Mouse (Mus musculus): Measurements from ENCODE around the gene Rbfox1. TPM values are rescaled to one million over a fixed set of nuclear protein-coding genes. Genes with fewer than 3 reads are reported as not detected.

The Rbfox1 gene
- polyA plus RNA-seq, 1 experiment = 5.6 TPM

DNA sequence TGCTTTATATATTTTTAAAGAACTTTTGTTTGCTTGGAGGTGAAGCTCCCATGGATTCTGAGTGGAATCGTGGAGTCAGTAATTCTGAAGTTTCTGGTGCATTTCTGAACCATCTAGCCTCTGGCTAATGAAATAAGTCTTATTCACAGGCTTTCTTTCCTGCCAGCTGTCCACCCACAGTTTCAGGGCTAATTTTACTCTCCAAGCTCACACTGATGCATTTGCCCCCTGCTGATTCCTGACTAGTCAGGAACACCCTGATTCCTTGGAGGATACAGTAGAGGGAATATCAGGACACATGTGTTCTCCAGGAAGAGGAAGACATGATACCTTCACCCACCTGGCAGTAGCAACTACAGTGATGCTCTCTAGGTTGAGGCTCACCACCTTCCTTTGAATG is 763.6 kb downstream of the Rbfox1 start:
- no peak overlapping the region for H3K4me3 ChIP-seq (ENCODE audit: control insufficient read depth, insufficient read depth, low read length)
- 88% methylated on average over 1 of the region's 1 CpGs for WGBS
- DNase-seq = no peak
- no peaks in the 10 kb centered on the region for H3K4me1 ChIP-seq (replicated peaks; ENCODE audit: control insufficient read depth, insufficient read depth, low read length)
- no peak for TF ChIP-seq CTCF (IDR thresholded peaks at IDR 0.05; ENCODE audit: borderline replicate concordance, control insufficient read depth, extremely low read depth, insufficient read depth, low read length, poor library complexity)
- no peak for TF ChIP-seq POLR2A (IDR thresholded peaks at IDR 0.05; ENCODE audit: control insufficient read depth, extremely low read depth, insufficient read depth, low read length, poor library complexity)
- no peak overlapping the region for H3K27ac ChIP-seq (ENCODE audit: control insufficient read depth, insufficient read depth, low read length)
- H3K27me3 ChIP-seq (ENCODE audit: control insufficient read depth, insufficient read depth, low read length) = no peaks in the 10 kb centered on the region
- no peaks in the 10 kb centered on the region for H3K36me3 ChIP-seq (ENCODE audit: control insufficient read depth, insufficient read depth, low read length)

DNA sequence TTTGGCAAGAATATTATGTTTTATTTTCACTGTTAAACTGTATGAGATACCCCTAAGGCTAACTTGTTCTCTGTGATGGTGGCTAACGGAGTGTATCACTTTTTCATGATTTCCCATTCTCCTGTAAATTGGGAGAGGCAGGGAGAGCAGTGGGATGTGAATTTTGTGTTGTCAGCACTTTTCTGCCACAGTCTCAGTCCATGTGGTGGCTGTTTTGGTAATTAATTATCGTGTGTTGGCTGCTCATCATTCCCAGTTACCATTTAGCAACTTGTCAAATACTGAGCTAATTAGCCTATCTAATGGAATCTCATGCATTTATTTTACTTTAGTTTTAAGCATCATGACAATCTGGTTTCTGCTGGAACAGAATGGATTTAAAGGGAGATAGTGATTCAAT is 773.4 kb downstream of the Rbfox1 start:
- no peak for TF ChIP-seq POLR2A (IDR thresholded peaks at IDR 0.05; ENCODE audit: control insufficient read depth, extremely low read depth, insufficient read depth, low read length, poor library complexity)
- no peaks in the 10 kb centered on the region for H3K36me3 ChIP-seq (ENCODE audit: control insufficient read depth, insufficient read depth, low read length)
- WGBS = 87% methylated on average over 2 of the region's 2 CpGs
- no peak overlapping the region for H3K4me3 ChIP-seq (ENCODE audit: control insufficient read depth, insufficient read depth, low read length)
- no peak overlapping the region for H3K27ac ChIP-seq (ENCODE audit: control insufficient read depth, insufficient read depth, low read length)
- H3K27me3 ChIP-seq (ENCODE audit: control insufficient read depth, insufficient read depth, low read length) = no peaks in the 10 kb centered on the region
- H3K4me1 ChIP-seq (replicated peaks; ENCODE audit: control insufficient read depth, insufficient read depth, low read length) = no peaks in the 10 kb centered on the region
- no peak for DNase-seq

DNA sequence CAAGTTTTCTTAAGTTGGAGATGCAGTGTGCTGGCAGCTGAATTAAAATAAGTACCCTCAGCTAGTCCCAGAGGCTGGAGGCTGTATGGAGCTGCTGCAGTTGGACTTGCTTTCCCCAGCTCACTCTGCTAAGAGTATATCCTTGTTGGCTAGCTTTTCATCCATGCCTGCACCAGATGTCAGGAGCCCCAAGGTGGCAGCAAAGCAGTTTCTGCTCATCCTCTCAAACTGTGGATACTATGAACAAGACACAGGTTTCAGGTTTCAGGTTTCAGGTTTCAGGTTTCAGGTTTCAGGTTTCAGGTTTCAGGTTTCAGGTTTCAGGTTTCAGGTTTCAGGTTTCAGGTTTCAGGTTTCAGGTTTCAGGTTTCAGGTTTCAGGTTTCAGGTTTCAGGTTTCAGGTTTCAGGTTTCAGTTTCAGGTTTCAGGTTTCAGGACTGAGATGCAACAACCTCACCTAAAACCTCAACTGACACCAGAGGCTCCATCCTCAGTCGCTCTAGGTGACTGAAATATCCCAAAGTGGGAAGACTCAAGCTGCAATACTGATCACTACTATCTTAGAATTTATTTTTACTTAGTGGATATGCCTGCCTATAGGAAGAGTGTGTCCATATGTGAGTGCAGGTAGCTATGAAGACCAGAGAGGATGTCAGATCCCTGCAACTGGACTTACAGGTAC is 801.1 kb downstream of the Rbfox1 start:
- TF ChIP-seq CTCF (IDR thresholded peaks at IDR 0.05; ENCODE audit: borderline replicate concordance, control insufficient read depth, extremely low read depth, insufficient read depth, low read length, poor library complexity) = no peak
- no peak for TF ChIP-seq POLR2A (IDR thresholded peaks at IDR 0.05; ENCODE audit: control insufficient read depth, extremely low read depth, insufficient read depth, low read length, poor library complexity)
- Histone ChIP-seq H3K4me3 (ENCODE audit: control insufficient read depth, insufficient read depth, low read length) (no peak overlapping the region), H3K36me3 (ENCODE audit: control insufficient read depth, insufficient read depth, low read length) (no peaks in the 10 kb centered on the region), H3K27ac (ENCODE audit: control insufficient read depth, insufficient read depth, low read length) (no peak overlapping the region), H3K27me3 (ENCODE audit: control insufficient read depth, insufficient read depth, low read length) (no peaks in the 10 kb centered on the region), H3K4me1 (replicated peaks; ENCODE audit: control insufficient read depth, insufficient read depth, low read length) (no peaks in the 10 kb centered on the region)
- no peak for DNase-seq
- 76% methylated on average over 1 of the region's 1 CpGs for WGBS

GRCm38 (mm10) chr16:6704847-6705246 is 819.7 kb downstream of the Rbfox1 start:
- TF ChIP-seq CTCF (IDR thresholded peaks at IDR 0.05; ENCODE audit: borderline replicate concordance, control insufficient read depth, extremely low read depth, insufficient read depth, low read length, poor library complexity) = no peak
- no peak overlapping the region for H3K4me3 ChIP-seq (ENCODE audit: control insufficient read depth, insufficient read depth, low read length)
- no peaks in the 10 kb centered on the region for H3K27me3 ChIP-seq (ENCODE audit: control insufficient read depth, insufficient read depth, low read length)
- DNase-seq = no peak
- no peak overlapping the region for H3K27ac ChIP-seq (ENCODE audit: control insufficient read depth, insufficient read depth, low read length)
- 94% methylated on average over 5 of the region's 5 CpGs for WGBS
- no peaks in the 10 kb centered on the region for H3K36me3 ChIP-seq (ENCODE audit: control insufficient read depth, insufficient read depth, low read length)
- H3K4me1 ChIP-seq (replicated peaks; ENCODE audit: control insufficient read depth, insufficient read depth, low read length) = no peaks in the 10 kb centered on the region

DNA sequence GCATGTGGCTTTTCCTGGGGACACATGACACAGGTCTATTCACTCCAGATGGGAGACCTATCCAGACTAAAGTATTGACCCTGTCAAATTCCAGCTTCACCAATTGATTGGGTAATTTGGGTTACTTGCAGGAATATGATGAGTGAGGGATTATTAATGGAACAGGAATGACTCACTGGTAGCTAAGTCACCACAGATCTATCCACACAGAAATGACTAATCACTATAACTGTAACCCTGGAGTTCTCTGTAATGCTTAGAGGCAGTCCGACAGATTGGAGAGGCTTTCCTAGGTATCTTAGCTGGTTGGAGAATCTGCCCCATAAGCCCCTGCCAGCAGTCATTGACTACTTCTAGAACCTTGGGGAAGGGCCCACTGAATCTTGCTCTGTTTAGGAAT is 827.2 kb downstream of the Rbfox1 start:
- Histone ChIP-seq H3K27me3 (ENCODE audit: control insufficient read depth, insufficient read depth, low read length) (no peaks in the 10 kb centered on the region), H3K4me1 (replicated peaks; ENCODE audit: control insufficient read depth, insufficient read depth, low read length) (no peaks in the 10 kb centered on the region), H3K27ac (ENCODE audit: control insufficient read depth, insufficient read depth, low read length) (no peak overlapping the region), H3K36me3 (ENCODE audit: control insufficient read depth, insufficient read depth, low read length) (no peaks in the 10 kb centered on the region), H3K4me3 (ENCODE audit: control insufficient read depth, insufficient read depth, low read length) (no peak overlapping the region)
- no peak for DNase-seq
- TF ChIP-seq CTCF (IDR thresholded peaks at IDR 0.05; ENCODE audit: borderline replicate concordance, control insufficient read depth, extremely low read depth, insufficient read depth, low read length, poor library complexity) (no peak), POLR2A (IDR thresholded peaks at IDR 0.05; ENCODE audit: control insufficient read depth, extremely low read depth, insufficient read depth, low read length, poor library complexity) (no peak)
- 97% methylated on average over 1 of the region's 1 CpGs for WGBS

- no peak overlapping the region for H3K27ac ChIP-seq (ENCODE audit: control insufficient read depth, insufficient read depth, low read length)
- H3K27me3 ChIP-seq (ENCODE audit: control insufficient read depth, insufficient read depth, low read length) = no peaks in the 10 kb centered on the region
- no peak for DNase-seq
- no peak for TF ChIP-seq POLR2A (IDR thresholded peaks at IDR 0.05; ENCODE audit: control insufficient read depth, extremely low read depth, insufficient read depth, low read length, poor library complexity)
- TF ChIP-seq CTCF (IDR thresholded peaks at IDR 0.05; ENCODE audit: borderline replicate concordance, control insufficient read depth, extremely low read depth, insufficient read depth, low read length, poor library complexity) = no peak
- no peaks in the 10 kb centered on the region for H3K36me3 ChIP-seq (ENCODE audit: control insufficient read depth, insufficient read depth, low read length)
- 93% methylated on average over 4 of the region's 4 CpGs for WGBS
- H3K4me3 ChIP-seq (ENCODE audit: control insufficient read depth, insufficient read depth, low read length) = no peak overlapping the region
- no peaks in the 10 kb centered on the region for H3K4me1 ChIP-seq (replicated peaks; ENCODE audit: control insufficient read depth, insufficient read depth, low read length)
These were observed 830.1 kb downstream of the Rbfox1 start for GRCm38 (mm10) chr16:6715245-6715644.

Data from thymus, adult 2 months (tissue).